Mouse (Mus musculus) spleen, adult 12 weeks (tissue): ENCODE data around the gene Kif3a.

Experiments used
- DNase-seq: peaks from one replicate; pipeline ENCODE4 v3.0.0; 2022; ENCODE audit warnings: low spot score

Gene Kif3a

DNA sequence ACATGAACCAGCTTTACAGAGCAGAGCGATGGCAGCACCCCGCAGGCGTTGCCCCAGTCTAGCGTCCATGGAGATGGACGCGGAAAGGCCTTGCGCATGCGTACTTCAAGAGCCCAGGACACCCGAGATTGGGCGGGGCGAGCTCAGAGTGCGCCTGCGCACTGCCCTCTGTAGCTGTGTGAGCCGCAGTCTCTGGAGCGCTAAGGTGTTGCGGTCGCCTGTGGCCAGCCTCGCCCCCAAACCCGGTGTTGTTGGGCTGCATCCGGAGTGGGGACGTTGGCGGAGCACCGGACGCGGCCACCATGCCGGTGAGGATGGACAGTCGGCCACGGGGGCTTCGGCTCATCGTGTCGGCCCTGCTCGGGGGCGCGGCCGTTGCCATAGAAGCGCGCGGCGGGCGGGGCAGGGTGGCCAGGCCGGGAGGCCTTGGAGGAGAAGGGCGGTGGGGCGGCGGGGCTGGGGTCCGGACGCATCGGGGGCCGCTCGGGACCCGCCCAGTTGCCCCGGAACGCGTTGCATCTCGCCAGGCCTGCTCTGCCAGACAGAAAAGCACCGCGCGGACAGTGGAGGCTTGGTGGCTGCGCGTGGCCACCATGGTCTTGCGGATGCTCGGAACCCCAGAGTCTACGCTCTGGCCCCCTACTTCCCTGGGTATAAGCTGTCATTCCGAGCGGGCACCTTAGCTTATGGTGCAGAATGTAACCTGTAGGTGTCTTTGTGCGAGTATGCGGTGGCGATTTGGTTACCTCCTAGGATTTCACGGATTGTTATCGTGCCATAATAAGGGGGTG lies at the start of gene Kif3a:
Gene Kif3a (plus strand): TSS at position 156 of the 791 bp plus-strand sequence.
- peak; percentile 93 for DNase-seq

DNA sequence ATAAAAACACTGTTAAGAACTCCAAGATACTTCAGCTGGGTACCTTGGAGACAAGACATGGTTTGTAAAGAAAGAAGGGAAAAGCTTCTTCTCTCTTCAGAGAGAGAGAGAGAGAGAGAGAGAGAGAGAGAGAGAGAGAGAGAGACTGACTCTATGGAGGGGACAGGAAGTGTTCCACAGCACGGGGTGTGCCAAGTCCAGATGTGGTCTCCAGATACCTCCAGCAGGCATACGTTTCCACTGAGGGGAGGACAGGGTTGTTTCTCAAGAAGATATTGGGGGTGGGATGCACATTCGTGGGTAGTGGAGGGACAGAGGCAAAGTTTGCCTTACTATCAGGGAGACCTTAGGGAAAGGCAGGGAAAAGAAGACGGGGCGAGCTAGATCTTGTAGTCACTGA lies 48.4 kb upstream of the Kif3a start:
- DNase-seq: peak; percentile 33

DNA sequence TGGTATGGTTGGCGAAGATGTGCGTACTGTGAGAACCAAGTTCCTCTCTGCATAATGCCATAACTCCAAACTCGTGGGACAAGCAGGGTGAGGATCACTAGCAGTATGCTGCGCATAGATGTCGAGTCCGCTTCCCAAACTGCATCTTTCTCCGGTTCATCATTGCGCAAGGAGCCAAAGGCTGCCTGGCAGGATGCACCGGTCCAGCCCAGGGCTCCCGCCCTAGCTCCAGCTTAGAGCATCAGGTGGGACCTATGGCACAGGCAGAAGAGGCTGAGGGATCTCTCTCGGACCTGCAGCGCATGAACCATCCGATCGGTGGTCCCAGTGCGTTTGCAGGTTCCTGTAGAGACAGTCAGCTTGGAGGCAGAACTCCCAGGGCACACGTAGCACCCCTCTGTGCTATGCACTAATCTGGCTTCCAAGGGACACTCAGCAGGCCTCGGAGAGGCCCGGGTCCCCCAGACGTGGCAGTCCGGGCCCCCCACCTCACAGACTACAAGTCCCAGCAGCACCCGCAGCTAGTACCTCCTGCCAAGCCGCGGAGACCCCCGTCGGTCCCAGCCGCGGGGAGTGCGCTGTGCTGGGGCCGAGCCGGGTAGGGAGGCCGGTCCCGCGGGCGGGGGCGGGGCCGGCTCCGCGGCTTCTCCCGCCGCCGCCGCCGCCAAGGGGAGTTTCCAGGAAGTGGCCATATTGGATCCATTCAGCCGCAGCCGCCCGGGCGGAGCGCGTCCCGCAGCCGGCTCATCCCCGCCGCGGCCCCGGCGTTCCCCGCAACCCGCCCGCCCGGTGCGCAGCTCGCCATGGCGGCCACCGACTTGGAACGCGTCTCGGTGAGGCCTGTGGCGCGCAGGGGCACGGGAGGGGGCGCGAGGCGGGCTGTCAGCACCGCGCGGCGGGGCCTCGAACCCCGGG lies 47.7 kb upstream of the Kif3a start, which contains the start of gene Sept8:
Gene Sept8 (plus strand): TSS at position 51 of the 915 bp plus-strand sequence.
- DNase-seq: peak; percentile 73

DNA sequence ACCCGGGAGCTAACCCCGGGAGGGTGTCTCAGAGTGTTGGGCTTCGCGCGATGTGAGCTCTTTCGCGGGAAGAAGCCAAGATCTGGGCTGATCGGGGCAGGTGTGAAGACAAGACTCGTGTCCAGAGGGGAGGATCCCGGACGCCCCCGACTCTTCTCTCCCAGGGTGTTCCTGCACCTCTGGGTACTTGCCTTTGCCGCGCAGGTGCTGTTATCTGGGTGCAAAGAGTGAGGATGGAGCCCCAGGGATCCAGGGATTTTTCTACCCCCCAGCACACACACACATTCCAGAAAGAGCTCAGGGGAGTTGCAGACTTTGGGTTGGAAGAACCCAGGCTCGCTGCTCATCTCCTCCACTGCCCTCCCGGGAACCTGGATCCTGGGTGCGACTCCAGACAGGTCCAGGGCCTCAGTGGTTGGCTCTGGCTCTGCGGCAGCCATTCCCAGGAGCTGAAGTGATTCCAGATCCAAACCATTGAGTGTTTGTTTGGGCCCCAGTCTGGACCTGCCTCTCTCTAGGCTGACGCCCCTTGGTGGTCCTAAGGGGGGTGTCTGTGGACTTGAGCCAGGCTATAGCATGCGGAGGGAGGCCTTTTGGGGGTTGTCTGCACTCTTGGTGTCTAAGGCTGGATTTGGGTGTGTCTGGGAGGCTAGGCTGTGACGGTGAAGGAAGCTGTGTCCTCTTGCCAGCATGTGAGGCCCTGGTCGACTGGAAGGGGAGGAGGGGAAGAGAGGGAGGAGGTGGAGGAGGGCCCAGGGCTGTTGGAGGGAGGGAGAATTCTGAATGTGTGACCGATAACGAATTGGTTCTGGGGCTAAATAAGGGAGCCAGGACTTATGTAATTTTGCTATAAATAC lies 46.8 kb upstream of the Kif3a start:
- peak; percentile 44 for DNase-seq

DNA sequence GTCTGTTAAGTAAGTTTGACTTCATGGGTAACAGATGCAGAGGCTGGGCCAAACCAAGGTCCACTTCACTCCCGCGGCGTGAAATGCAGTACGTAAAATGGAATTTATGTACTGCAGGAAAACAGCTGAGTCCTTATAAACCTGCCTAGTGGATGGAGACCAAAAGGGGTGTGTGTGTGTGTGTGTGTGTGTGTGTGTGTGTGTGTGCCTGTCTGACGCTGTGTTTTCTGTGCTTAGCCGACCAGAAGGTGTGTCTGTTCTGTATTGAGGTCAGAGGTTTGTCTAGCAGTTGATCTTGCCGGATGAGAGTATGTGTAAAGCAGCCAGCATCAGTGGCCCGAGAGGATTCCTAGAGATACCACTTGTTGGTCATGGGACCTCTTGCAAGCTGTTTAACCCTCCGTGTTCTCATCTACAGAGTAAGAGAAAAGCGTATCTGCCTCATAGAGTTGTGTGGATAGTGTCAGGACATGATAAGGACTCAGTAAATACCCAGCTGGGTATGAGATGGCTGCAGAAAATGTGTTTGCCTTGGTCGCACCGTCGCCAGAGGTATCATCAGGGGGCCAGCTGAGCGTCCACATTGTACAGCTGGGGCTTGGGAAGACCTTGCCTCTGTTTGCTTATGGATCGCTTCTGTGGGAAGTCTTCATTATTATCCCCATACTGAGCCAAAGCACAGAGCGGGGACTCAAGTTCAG lies 45.9 kb upstream of the Kif3a start:
- DNase-seq: peak; percentile 39

DNA sequence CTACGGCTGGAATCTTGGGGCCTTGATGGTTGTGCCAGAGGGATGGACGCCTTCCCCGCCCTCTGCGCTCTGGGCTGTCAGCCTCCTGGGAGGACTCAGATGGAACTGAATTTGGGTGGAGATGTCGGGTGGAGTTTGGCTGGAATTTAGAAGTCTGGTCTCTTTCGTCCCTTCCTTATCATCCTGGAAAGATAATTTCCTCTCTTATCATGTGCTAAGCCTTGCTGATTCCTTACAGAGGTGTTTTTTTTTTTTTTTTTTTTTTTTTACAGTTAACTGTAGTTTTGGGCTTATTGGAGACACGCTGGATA lies 45.4 kb upstream of the Kif3a start:
- no peak for DNase-seq

DNA sequence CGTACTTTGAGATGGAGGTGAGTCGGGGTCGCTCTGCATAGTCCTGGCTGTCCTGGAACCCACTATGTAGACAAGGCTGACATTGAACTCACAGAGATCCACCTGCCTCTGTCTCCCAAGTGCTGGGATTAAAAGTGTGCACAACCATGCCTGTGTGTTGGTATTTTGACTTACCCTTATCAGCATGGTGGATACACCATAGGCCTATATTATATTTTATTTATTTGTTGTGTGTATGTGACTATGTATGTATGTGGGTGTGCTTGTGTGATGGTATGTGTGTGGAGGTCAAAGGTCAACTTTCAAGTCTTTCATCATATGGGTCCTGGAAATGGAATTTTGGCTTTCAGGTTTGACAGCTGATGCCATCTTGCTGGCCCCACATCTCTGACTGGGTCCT lies 44.8 kb upstream of the Kif3a start:
- no peak for DNase-seq

DNA sequence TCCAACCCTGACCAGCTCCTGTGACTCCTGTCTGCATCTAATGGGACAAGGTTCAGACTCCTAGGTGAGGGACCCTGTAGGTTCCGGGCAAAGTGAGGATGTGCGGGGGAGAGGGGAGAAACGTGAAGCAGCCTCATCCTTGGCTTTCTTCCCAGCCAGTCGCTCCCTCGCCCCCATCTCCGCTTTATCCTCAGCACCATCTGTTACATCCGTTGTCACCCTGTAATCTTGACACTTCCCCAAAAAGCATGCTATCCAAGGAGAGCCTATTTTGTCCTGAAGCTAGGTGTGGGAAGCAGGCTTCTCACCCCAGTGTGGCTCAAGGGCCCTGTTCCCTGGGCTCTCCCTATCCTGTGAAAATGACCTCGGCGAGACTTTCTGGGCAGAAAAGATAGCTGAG lies 44.2 kb upstream of the Kif3a start:
- no peak for DNase-seq

DNA sequence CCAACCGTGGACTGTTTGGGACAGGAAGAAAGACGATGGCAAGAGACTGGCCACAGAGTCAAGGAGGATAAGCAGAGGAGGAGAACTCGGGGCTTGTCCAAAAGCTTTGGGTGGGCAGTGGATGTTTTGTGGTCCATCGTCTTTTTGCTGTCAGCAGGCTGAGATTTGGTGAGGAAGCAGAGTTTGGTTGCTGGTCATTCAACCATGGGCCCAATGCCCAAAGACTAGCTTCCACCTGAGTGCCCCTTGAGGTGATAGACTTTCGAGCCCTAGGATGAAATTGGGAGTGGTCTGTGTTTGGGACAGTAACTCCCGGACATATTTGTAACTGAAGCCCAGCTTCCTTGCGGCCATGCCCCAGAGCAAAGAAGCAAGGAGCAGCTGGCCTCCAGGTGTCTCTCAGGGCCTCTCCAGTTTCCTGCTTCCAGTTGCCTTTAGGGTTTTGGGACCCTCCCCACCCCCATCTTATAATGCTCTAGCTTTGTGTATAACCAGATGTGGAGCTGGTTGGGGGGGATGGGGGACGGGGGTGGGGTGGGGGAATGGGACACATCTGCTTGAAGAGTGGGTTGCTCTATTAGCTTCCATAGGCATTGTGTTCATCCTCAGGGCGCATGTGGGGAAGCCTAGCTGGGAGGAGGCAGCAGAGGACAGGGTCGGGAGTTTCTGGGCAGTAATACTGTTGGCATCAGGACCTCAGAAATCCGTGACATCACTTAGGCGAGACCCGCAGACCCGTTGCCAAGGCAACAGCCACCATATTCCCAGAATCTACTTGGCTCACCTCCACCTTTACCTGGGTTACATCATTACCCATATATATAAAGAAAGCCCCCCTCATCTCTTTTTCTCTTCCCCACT lies 43.4 kb upstream of the Kif3a start:
- DNase-seq: no peak

DNA sequence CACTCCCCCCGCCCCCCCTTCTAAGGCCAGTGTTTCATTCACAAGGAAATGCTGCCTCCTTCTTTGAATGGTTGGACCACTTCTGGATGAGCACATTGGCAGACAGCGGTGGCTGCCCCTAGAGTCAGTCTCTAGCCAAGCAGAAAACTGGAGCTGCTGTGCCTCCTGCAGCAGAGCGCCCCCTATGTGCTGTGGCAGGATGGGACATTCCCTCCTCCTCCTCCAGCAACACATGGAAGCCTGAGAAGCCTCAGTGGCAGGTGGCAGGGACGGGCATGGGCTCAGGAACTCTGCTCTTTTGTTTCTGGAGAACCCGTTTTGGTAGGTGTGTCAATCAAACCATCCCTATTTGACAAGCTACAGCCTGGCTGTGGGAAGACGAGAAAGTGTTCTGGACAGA lies 42.3 kb upstream of the Kif3a start:
- DNase-seq: no peak

DNA sequence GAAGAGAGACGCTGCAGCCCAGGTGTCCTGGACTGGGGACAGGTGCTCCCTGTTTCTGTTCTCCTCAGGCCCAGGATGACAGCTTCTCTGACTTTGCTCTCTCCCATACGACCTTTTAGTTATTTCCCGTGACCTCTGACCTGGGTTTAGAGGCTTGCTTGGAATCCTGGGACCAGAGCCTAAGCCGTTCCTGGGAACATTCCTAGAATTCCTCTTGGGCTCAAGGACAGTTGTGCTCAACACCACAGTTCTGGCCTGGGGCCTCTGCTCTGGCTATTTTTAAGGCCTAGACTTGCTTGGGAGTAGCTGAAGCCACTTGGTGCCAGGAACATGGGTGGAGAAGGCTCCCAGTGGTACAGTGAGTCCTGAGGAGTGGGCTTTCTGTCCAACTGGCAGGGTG lies 41.7 kb upstream of the Kif3a start:
- DNase-seq: no peak

DNA sequence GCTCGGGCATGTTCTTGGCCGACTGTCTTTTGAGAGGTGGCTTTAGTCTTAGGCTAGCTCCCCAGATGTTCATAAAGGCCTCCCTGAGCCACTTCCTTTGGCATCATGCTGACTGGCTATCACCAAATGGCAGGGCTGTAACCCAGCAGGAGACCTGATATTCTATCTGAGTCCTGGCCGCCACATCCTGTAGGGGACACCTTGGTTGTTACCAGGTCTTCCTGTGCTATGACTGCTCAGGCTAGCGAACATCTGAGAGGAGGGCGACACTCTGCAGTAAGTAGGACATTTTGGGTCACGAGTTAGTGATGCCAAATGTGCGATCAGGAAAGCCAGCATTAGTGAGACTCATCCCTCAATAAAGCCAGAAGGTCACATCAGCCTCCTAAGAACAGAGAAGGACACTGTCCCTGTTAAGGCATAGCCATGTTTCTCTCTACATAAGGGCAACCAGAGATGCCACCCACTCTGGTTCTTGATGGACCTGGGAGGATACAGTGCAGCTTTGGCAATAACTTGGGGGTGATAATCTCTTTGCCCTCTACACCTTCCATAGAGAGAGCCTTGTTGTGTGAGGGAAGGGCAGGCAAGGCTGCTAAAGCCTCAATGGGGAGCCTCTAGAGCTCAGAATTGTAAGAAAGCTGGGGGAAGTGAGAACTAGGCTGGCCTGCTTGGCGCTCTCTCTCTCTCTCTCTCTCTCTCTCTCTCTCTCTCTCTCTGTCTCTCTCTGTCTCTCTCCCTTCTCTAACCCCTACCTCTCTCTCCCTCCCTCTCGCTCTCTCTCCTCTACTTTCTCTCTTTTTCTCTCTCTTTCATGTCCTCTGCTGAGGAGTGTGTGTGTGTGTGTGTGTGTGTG lies 38.6 kb upstream of the Kif3a start:
- no peak for DNase-seq

DNA sequence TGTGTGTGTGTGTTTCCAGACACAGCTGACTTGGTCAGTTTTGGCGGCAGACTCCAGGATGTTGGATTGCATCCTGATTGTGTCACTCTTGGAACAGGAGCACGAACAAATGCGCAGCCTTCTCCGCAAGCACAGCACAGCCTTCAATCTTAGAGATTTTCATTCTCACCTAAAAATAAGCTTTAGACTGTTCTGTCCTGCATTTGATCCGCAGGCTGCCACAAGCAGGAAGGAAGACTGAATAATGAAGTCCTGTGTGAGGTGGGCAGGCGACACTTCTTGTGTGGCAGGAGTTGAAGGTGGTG lies 38.0 kb upstream of the Kif3a start:
- DNase-seq: no peak

DNA sequence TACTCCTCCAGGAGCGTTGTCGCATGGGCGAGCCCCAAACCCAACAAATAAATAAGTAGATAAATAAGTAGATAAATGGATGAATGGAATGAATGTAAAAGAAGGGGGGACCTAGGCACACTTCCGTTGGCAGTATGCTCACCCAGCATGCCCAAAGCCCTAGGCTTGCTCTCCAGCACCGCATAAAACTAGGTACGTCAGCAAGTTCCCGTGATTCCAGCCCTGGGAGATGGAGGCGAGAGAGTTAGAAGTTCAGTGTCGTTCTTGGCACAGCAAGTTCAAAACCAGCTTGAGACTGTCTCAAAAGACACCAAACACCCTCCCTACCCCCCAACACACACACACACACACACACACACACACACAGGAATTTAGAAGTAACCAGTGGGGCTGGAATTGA lies 37.2 kb upstream of the Kif3a start:
- DNase-seq: no peak

DNA sequence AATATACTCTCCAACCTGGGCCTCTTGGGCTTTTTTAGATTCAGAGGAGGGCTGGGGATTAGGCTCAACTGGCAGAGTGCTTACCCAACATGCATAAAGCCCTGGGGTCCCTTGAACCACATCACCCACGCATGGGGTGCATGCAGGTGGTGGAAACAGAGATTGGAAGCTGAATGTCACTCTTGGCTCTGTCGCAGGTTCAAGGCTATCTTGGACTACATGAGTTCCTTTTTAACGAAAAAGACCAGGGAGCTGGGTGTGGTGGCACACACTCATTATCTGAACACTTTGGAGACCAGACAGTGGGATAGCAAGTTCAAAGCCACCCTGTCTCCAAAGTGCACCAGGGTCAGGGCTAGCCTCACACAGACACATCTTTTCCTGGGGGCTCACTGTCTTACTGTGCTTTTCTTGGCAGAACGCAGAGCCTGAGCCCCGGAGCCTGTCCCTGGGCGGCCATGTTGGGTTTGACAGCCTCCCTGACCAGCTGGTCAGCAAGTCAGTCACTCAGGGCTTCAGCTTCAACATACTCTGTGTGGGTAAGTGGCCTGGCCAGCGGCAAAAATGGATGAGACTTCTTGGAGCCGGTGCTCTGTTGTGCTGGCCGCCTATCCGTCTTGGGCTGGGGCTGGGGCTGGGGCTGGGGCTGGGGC lies 35.5 kb upstream of the Kif3a start:
- DNase-seq: no peak

DNA sequence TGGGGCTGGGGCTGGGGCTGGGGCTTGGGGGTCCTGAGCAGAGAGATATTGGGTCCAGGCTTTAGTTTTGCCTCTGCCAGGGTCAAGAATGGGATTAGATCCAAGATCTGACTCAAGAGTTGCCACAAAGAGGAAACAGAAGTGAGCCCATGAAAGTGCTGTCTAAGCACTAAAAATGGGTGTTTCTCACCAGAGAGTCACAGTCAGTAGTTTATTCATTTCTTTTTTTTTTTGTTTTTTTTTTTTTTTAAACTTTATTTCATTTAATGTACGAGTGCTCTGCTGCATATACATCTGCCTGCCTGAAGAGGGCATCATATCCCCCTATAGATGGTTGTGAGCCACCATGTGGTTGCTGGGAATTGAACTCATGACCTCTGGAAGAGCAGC lies 35.0 kb upstream of the Kif3a start:
- no peak for DNase-seq

DNA sequence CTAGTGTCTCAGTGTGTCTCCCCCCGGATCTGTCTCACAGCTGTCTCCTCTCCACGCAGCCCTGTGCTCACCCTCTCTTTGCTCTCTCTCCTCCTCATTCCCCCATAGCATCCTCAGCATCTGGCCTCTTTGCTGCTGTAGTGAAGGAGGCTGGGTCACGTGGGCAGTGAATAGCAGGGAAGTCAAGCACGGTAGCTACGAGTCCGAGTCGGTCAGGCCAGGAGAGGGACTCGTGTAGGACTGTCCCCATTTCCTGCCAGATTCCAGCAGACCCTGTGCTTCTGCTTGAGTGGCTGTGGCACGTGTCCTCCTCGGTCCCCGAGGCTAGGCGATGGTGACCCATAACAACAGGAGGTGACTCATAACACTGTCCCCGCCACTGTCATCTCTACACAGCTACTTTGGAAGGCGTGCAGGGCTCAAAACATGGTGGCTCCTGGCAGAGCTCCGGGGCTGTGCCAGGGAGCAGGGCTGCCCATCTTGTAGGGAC lies 28.1 kb upstream of the Kif3a start:
- no peak for DNase-seq

DNA sequence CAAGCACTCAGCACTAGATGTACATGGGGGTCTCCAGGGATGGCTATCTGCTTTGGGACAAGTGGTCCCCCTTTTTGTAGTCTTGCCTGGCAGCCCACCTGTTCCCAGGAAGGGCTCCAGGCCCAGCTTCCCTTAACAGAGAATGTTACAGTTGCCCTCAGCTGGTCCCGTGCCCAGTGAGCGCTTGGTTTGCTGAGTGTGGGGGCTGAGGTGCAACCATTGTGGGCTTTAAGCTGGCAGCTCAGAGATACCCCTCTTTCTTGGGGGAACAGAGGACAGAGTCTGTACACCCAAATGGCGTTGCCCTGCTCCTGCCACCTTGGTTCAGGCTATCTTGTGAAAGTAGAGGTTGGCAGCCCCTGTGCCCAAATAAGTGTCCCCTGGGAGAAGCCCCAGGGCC lies 26.8 kb upstream of the Kif3a start:
- DNase-seq: no peak

DNA sequence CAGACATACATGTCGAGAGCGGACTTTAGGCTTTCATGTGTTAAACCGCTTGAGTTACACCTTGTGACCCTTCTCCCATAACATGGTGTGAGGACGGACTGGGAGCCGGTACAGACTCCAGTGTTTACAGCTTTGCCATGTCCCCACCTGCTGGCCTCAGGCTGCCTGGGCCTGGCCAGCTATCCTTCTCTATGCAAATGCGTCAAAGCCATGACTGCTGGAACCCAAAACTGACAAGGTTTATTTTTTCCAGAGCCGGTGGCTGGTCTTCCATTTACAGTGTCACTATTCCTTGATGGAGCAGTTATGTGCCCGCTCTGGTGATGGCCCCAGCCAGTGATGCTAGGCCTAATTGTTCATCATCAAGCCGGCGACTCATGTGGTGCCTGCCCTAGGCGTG lies 26.0 kb upstream of the Kif3a start:
- no peak for DNase-seq
